Mouse (Mus musculus) retina, adult 2 months (tissue): ENCODE results near the gene Bcl6.
A peak's percentile ranks its signal among the peaks of the same experiment; 100 is the strongest.

ENCODE experiments used
- DNase-seq: peaks from one replicate; pipeline ENCODE4 v3.0.0-alpha.2; 2012; ENCODE audit warnings: low read depth, low spot score

The Bcl6 gene

DNA sequence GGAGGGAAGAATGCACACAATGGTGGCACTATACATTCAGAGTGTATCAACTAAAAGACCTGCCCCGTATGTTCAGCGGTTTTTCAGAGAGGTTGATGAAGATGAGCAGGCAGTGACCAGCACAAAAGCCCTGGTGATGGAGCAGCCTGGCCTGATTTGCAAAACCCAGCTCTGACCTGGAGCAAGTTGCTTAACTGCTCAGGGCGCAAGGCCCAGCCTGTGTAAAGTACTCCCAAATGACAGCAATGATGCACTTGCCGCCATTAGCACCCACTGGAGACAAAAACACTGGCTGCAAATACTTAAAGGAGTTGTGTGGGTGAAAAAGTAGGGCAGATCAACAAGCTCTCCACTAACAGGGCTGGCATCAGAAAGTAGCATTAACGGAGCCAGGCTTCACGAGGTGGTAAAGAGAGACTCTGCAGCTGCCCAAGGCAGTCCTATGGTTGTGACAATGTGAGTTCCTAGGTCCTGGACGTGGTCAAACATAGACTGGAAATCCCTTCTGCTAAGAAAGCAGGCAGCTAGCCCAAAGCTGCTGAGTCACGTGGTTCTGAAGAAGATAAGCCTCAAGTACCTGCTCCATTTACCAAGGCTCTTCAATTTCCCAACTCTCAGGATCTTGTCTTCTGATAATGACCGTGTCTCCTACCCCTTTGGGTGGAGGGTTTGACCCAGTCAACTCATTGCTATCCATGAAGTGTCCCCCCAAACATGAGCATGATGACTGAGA is 14.9 kb downstream of the Bcl6 start:
- DNase-seq: no peak

DNA sequence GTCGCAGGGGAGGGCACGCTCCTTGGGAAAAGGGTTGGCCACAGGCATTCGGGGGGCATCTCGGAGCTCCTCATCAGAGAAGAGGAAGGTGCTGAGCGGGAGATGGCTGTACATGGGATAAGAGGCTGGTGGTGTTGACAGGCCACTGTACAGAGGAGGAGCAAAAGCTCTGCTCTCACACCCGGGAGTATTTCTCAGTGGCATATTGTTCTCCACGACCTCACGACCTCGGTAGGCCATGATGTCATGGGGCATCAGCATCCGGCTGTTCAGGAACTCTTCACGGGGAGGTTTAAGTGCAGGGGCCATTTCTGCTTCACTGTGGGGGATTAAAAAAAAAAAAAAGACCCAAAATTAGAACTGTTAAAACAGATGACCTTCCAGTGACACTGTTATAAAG is 15.8 kb downstream of the Bcl6 start:
- DNase-seq: no peak

DNA sequence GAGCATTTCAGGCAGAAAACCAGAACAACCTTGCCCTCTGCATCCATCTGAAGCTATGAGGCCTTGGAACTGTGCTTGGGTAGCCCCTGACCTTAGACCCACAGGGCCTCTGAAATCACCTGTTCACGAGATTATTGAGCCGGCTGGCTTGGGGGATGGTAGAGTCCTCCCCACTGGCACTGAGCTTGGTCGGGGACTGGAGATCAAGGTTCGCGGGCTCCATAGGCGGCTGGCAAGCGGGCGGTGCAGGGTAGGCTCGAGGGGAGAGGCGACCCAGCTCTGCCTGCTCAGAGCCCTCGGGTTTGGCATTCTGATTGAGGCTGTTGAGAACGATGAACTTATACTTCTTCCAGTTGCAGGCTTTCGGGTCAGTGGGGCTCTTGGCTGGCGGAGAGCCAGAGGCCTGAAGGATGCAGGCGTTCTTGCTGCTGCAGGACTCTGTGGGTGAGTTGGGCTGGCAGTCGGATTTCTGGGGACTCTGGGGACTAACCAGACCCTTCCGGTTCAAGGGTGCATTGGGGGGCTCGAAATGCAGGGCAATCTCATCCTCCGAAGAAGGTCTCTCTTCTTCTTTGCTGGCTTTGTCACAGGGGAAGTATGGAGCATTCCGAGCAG is 16.4 kb downstream of the Bcl6 start:
- no peak for DNase-seq

DNA sequence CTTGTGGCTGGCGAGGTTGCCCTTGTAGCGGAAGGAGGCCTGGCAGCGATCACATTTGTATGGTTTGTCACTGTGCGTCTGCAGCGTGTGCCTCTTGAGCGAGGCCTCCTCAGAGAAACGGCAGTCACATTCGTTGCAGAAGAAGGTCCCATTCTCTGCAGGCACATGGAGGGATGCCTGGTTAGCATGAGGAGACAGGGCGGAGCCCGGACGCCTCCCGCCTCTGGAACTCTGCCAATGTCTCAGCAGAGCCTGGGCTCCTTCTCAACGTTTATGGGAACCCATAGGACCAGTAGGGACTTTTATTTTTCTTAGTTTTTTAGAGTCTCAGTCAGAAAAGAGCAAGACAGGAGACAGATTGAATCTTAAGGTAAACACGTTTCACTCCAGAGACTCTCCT is 18.7 kb downstream of the Bcl6 start:
- no peak for DNase-seq

DNA sequence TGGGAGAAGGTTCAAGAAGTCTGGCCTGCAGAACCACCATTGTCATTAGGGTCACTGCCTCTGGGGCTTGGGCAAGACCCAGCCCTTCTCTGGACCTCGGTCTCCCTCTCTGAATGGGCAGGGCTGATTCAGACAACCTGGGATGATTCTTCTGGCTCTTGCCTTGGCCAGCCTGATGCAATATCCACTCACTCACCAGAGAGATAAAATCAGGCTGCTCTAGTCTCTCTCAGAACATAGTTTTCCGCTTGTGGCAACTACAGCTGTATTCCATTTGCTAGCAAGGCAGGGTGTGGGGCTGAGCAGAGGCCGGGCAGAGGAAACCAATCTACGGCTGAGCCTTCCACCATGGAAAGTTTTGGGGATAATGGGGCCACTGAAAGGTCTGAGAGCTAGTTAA is 19.8 kb downstream of the Bcl6 start:
- DNase-seq: no peak

DNA sequence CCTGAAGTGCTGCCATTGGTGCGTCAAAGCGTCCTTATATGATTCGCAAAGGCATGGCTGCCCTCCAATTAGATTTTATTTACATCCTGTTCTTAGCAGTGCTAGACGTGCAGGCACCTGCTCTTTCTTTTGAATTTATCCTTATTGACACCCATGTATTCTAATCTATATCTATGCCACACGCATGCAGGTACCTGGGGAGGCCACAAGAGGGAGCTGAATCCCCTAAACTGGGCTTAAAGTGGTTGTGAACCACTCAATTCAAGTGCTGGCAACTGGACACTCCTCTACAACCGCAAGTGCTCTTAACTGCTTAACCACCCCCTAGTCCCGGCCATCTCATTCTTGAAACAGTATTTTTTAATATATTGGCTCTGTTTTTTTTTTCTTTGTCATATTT is 21.4 kb downstream of the Bcl6 start:
- no peak for DNase-seq

DNA sequence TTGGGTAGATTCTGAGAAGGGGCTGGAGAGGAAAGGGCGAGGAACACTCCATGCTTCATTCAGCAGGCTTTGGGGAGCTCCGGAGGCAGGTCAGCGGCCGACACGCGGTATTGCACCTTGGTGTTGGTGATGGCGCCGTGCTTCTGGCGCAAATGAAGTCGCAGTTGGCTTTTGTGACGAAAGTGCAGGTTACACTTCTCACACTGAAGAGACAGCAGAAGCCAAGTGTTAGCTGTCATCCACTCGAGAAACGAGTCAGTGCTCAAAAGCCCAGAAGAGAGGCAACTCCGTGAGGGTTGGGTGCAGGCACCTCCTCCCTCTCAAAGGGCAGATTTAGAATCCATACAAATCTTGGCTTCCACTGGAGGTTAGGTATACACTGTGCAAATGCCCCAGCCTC is 22.6 kb downstream of the Bcl6 start:
- DNase-seq: no peak

DNA sequence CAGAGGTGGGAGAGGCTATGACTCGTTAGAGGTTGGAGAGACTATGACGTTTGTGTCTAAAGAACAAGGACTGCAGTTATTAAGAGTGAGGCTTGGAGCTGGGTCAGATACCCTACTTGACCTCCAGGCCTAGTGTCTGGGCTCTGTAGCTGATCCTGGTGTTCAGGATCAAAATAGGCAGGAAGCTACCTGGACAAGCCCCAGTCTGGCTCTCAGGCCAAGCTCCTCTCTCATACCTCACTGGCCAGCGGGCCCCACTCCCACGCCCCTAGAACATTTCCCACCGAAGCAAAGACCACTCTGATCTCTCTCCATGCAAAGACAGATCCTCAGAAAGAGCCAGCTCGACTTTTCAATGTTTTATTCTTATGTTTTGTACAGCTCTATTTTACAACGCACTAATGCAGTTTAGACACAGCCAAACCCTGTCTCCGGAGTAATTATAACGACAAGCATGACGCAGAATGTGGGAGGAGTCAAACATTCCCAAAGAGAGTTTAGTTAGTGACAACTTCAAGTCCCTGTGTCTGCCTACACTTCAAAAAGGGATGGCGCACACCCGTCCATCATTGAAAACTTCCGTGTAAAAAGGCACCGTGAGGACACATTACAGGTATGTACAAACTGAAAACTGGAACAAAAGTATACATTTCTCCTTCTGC is 23.8 kb downstream of the Bcl6 start:
- DNase-seq: no peak

DNA sequence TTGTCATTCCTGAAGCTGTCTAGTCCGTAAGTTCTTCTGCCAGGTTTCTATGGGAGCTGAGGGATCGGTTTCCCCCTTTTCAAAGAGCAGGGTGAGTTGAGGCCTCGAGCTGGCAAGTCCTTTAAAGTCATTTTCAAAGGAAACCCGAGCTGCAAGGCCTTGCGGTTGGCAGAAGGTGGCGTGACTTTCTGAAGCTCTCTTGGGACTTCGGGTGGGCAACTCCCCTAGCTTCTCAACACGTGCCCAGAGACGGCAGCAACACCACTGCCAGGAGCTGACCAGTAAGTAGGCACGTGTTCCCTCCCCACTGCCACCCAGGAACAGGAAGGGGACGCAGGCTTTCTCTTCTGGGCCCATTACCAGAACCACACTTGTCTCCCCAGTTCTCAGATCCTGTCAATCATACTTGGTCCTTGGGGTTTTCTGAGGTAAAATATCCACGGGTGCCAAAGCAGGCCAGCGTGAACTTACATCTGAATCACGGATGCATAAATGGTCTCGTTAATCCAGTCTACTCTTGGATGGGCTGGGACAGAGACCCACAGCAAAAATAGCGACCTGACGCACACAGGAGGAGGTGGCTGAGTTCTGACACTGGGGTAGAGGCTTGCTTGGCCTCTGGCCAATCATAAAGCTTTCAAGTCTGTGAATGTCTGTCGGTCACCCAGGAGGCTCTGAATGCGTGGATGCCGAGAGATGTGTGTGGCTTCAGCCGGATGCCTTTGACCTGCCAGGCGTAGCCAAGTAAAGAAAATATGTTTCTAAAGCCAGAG is 24.6 kb downstream of the Bcl6 start:
- DNase-seq: no peak

DNA sequence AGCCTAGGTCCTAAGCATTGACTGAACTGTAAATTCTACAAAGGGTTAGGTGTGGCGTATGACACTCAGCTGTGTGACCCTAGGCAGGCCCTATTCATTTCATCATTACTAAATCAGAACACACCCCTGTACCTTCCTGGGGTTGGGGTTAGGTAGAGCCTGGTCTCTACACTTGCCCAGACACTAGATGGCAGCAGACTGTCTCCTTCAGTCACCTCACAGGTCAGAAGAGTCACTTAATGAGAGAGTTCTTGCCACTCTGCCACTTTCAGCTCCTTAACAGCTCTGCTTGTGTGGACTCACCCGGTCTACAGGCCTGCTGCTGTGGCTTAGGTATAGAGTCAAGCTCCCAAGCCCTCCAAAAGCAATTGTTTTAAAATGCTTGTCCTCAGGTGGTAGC is 26.3 kb downstream of the Bcl6 start:
- no peak for DNase-seq

DNA sequence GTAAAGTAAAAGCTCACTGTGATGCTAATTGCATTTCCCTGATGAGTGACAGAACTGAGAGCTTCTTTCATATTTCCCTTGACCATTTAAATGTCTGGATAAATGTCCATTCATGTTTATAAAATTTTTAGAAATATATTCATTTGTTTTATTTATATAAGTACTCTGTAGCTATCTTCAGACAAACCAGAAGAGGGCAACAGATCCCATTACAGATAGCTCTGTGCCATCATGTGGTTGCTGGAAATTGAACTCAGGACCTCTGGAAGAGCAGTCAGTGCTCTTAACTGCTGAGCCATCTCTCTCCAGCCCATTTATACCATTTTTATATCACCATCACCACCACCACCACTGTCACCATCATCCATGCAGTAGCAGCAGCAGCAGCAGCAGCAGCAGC is 29.7 kb downstream of the Bcl6 start:
- DNase-seq: no peak

DNA sequence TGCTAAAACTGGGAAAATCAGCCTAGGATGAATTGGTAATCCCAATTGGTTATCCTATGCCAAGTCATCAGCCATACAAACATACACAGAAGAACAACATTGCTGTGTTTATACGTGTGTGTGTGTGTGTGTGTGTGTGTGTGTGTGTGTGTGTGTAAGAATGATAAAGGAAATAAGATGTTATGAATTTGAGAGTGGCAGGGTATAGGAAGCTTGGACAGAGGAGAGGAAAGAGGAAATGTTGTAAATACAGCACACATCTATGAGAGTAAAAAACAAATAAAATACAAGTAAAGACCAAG is 34.7 kb downstream of the Bcl6 start:
- no peak for DNase-seq

DNA sequence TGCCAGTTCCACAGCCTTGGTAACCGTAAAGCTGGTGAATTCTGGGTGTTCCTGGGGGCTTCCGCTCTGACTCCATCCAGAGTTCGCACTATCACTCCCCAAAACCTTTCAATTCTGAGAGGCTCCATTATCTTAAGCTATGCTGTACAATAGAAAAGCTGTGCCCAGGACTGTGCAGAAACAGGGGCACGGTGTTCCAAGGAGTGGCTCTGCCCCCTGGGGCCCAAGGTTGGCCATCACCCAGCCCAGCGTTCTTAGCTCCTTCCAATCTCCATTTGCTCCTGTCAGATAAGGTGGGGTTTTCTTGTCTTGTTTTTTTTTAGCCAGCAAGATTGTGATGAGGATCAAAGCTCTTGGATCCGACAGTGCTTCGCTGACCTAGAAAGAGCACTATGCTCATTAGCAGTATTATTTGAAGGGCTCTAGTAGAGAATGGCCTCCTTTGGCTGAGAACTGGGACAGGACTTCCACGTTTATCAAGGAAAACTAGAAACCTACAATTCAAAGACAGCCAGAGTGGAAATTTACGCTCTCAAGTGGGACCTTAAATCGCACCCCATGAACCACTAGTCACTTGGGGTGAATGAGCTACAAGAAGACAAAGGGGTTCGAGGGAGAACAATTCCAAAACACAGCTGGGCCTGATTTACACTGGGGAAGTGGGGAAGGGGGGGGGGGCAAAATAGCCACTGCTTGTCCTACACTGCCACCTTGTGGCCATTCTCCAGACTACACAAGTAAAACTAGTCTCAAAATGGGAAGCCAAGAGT is 35.3 kb downstream of the Bcl6 start:
- peak; percentile 44 for DNase-seq

DNA sequence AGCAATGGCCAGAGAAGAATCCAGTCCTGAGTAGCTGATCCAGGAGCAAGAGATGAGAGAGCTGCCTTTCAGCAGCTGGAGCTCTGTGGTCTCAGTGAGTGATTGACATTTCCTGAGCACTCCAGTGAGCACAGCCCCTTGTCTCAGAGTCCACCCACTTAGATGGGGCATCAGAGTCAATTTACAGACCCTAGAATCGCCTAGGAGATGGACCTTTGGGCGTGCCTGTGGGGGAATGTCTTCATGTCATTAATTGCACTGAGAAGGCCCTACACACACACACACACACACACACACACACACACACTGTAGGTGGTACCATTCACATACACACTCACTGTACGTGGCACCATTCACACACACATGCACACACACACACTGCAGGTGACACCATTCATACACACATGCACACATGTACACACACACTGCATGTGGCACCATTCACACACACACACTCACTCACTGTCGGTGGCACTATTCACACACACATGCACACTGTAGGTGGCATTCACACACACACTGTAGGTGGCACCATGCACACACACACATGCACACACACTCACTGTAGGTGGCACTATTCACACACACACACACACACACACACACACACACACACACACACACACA is 36.4 kb downstream of the Bcl6 start:
- DNase-seq: no peak

DNA sequence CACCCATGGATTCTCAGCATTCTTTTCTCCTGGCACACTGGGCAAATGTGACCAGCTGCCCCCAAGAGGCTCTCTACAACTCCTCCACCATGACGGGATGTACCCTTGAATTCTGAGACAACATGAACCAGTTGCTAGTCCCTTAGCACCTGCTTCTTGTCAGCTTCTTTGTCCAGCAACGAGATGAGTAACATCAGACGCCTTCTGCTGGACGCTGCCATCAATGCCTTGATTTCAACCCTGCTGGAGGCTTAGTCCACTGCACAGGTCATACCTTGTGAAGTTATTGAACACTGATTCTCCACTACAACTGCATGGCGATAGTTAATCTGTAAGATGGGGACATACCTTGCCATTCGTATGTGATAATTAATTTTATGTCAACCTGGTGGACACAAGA is 41.0 kb downstream of the Bcl6 start:
- DNase-seq: no peak

DNA sequence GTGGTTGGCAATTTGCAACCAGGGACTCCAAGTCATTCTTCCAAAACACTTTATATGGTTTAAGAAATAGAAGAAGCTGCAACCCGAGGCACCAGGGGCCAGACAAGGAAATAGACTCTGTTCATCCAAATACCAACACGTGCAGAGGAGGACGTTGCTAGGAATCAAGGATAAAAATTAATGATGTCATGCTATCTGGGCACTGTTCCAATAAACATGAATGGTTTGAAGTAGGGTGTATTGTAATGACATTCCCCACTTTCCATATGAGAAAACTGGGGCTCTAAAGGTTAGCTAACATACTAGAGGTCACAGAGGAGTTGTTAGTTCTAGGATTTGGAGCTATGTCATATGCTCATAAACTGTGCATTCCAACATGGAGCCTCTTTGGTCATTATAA is 43.9 kb downstream of the Bcl6 start:
- DNase-seq: no peak

DNA sequence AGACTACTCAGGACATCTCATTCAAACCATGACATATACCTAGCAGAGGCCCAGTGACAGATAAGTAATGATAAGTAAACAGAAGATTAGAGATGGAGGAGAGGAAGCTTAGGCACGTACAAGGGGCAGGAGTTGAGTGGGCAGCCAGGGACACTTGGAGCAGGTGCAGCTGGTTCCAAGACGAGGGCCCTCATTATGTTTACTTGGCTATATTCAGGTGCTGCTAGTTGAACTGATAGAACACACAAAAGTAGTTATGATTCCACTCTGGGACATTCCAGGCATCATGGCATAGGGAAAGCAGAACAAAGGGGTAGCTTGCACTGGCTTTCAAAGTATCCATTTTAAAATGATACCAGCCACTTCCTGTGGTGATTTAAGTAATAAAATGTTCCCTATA is 54.3 kb downstream of the Bcl6 start:
- DNase-seq: no peak

DNA sequence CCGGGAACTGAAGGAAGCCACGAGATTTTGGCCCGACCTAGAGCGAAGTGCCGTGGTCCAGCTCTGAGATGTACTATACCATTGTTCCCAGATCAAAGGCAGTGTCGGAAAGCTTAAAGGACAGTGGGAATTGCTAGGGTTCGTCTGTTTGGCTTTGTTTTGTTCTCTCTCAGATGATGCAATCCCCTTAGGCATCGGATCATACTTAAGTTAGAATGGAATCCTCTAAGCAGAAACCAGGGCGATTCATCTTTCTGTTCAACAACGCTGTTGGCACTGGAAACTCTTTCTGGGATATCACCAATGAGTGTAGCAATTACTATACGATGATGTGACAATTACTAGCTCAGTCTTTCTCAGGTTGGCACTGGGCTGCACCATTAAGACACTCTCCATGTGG is 56.4 kb downstream of the Bcl6 start, which contains the start of gene Rtp2:
Rtp2 (minus strand) TSS at position 101 of the 400 bp plus-strand sequence.
- no peak for DNase-seq

DNA sequence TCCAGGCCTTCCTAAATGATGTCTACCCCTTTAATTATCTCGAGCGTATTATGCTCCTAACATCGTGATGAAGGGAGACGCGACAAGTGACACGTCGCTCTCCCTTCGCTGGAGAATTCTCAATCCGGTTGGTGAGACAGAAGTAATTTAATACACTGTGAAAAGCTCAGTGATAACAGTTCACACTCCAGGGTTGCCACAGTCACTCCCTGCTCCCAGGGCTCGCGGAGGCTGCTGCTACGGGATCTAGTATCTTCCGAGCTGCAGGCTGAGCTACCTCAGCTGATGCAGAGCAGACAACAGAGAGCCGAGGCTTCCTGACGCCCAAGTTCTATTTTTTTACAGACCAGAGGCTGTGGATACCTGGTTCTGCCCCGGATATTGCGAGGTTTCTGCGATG is 57.4 kb downstream of the Bcl6 start:
- no peak for DNase-seq

DNA sequence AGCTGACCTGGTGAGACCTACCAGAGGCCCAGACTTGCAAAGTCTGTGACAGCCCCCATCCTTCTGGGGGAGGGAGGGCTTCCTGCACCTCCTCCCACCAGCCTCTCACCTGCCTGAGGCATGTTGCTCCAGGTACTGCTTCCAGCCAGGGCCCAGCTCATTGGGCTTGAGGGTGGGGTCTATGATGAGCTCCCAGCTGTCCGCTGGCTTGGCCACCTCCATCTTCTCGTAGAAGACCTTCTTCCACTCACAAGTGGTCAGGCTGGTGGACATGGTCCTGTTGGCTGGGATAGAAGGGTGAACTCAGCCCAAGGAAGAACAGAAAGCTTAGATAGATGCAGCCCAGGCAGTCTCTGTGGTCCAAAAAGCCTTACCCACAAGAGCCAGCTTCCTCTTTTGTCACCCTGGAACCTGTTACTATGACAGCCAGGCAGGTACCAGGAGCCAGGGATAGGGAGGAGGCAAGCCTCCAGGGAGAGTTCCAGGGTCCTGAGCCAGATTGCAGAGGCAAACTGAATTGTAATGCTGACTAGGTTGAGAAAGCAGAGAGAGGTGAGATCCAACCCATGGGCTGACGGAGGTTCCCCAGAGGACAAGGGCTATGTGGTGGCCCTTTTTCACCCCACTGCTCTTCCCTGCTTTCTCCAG is 58.1 kb downstream of the Bcl6 start:
- no peak for DNase-seq
